In the genomic region with DNA sequence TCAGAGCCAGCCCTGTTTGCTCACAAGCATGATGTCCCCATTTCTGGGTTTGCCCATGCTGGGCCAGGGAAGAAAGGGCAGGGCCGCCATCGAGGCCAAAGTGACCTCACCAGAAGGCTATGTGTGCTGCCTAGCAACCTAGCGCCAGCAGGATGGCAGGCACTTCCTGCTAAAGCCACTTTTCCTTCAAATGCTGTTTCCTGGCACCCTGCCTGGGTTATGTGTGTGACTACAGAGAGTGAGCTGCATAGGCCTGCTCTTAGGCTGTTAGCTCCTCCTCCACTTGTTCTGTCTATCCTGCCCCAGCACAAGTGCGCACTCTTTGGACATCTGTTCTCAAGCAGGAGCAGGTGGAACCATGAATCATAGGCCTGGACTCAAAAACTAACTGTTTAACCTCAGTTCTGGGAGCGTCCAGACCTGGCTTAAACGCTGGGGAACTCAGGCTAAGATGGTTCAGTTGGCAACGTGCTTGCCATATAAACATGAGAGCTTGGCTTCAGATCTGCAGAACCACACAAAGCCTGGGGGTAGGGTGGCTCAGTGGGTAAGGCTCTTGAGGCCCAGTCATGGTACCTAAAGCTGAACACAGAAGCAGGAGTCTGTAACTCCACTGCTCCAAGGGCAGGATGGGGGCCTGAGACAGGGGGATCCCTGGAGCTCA, we compare ENCODE assay signal across 8 mouse cellular contexts. TPM values are rescaled to one million over a fixed set of nuclear protein-coding genes. Genes with fewer than 3 reads are reported as not detected.
DNase-seq lines count a peak whose midpoint lies in the region; ATAC-seq and TF ChIP-seq lines count a peak whose summit lies in the region.

No protein-coding gene starts in this region.

- H3K4me1 ChIP-seq in forebrain, postnatal 0 days (ENCODE audit: insufficient read depth), result no peaks in the 10 kb centered on the region
- peaks cover 24% of the 10 kb centered on the region for H3K4me1 ChIP-seq in liver, embryonic 15.5 days (replicated peaks)

- peak; percentile 88 for ATAC-seq in forebrain, postnatal 0 days
- peak; percentile 34; the same call in 1 of the 2 replicates for ATAC-seq in liver, embryonic 15.5 days (ENCODE audit: insufficient read depth)

- TF ChIP-seq CTCF in forebrain, postnatal 0 days (IDR thresholded peaks at IDR 0.05; ENCODE audit: low read depth), result no peak

- intact Hi-C loops in heart, postnatal 25 days (cut with DNase I), result loop anchor here (2.0 kb wide), 2 partner anchors 52 to 80 kb away; a partner anchor contains a TSS

- no peak overlapping the region for H3K9ac ChIP-seq in forebrain, postnatal 0 days
- H3K9ac ChIP-seq in liver, embryonic 15.5 days, result no peak overlapping the region

- H3K36me3 ChIP-seq in forebrain, postnatal 0 days (ENCODE audit: insufficient read depth), result no peaks in the 10 kb centered on the region; the same call in 1 of the 2 replicates
- no peaks in the 10 kb centered on the region for H3K36me3 ChIP-seq in liver, embryonic 15.5 days (replicated peaks)

- no peak overlapping the region for H3K4me3 ChIP-seq in forebrain, postnatal 0 days (ENCODE audit: low read depth, low read length)
- no peak overlapping the region for H3K4me3 ChIP-seq in liver, embryonic 15.5 days (replicated peaks)

- 0 out of 2 replicates have a peak, but pooled peaks cover 5% of the 10 kb centered on the region for H3K9me3 ChIP-seq in forebrain, postnatal 0 days (ENCODE audit: low read length)
- H3K9me3 ChIP-seq in liver, embryonic 15.5 days (replicated peaks), result no peaks in the 10 kb centered on the region

- 20% methylated on average over 7 of the region's 7 CpGs for WGBS in forebrain, postnatal 0 days
- WGBS in large intestine, adult 2 months, result 3% methylated on average over 7 of the region's 7 CpGs
- 39% methylated on average over 7 of the region's 7 CpGs for WGBS in liver, embryonic 15.5 days (ENCODE audit: insufficient replicate concordance)

- peaks cover 24% of the 10 kb centered on the region for H3K27me3 ChIP-seq in forebrain, postnatal 0 days (ENCODE audit: insufficient read depth, low read length)
- peaks cover 37% of the 10 kb centered on the region for H3K27me3 ChIP-seq in liver, embryonic 15.5 days

- peak overlapping the region; percentile 47 for H3K27ac ChIP-seq in forebrain, postnatal 0 days (ENCODE audit: low read depth, low read length)
- peak overlapping the region; percentile 77 for H3K27ac ChIP-seq in liver, embryonic 15.5 days (replicated peaks)

- peak; percentile 98 for DNase-seq in MN1 (ENCODE audit: low spot score)
- peak; percentile 35 for DNase-seq in cerebellum, adult 11-12 months
- peak; percentile 81 for DNase-seq in forebrain, postnatal 0 days
- DNase-seq in heart, postnatal 25 days (ENCODE audit: low spot score), result peak; percentile 80
- peak; percentile 99 for DNase-seq in large intestine, adult 2 months (ENCODE audit: low read depth, low spot score)
- DNase-seq in ovary, postnatal 14 days (ENCODE audit: low spot score), result peak; percentile 77
- DNase-seq in yolk sac, embryonic 10.5 days (ENCODE audit: low spot score), result peak; percentile 45

- no peak overlapping the region for H3K4me2 ChIP-seq in forebrain, postnatal 0 days (ENCODE audit: low read depth)
- H3K4me2 ChIP-seq in liver, embryonic 15.5 days, result no peak overlapping the region

RNA-seq across cellular contexts. Expression of a gene that starts 19.0 kb away (rescaled TPM):
- 1.5 and 2.3 TPM in 2 replicates for total RNA-seq in forebrain, postnatal 0 days (2014; rRNA removed)
- polyA plus RNA-seq in forebrain, postnatal 0 days (2015; fragmentation: Nextera tagmentation; extraction: Ambion mirVana), result 0.49 and 1.1 TPM in 2 replicates
- total RNA-seq in heart, postnatal 25 days (2021), result under 1 TPM; 0.75 to 0.98 TPM
- 6.9 and 8.5 TPM in 2 replicates for polyA plus RNA-seq in large intestine, adult 2 months (2012; rRNA removed)
- polyA plus RNA-seq in liver, embryonic 15.5 days (2015; fragmentation: Nextera tagmentation; extraction: Ambion mirVana), result 0.08 and 0.12 TPM in 2 replicates

RNA-seq across cellular contexts. Expression of a gene that starts 20.0 kb away (rescaled TPM):
- total RNA-seq in forebrain, postnatal 0 days (2014; rRNA removed), result 89.4 and 108 TPM in 2 replicates
- 43.8 and 58.2 TPM in 2 replicates for polyA plus RNA-seq in forebrain, postnatal 0 days (2015; fragmentation: Nextera tagmentation; extraction: Ambion mirVana)
- total RNA-seq in heart, postnatal 25 days (2021), result 100 to 1,000 TPM; 123 to 137 TPM
- polyA plus RNA-seq in large intestine, adult 2 months (2012; rRNA removed), result 86.6 and 168 TPM in 2 replicates
- 32.5 and 41.8 TPM in 2 replicates for polyA plus RNA-seq in liver, embryonic 15.5 days (2015; fragmentation: Nextera tagmentation; extraction: Ambion mirVana)

RNA-seq across cellular contexts. Expression of a gene that starts 20.2 kb away (rescaled TPM):
- total RNA-seq in forebrain, postnatal 0 days (2014; rRNA removed), result 62.8 and 65.6 TPM in 2 replicates
- polyA plus RNA-seq in forebrain, postnatal 0 days (2015; fragmentation: Nextera tagmentation; extraction: Ambion mirVana), result 92.8 and 104 TPM in 2 replicates
- total RNA-seq in heart, postnatal 25 days (2021), result 10 to 100 TPM; 15.5 to 19.3 TPM
- 52.3 and 55.4 TPM in 2 replicates for polyA plus RNA-seq in large intestine, adult 2 months (2012; rRNA removed)
- polyA plus RNA-seq in liver, embryonic 15.5 days (2015; fragmentation: Nextera tagmentation; extraction: Ambion mirVana), result 27.5 and 33.1 TPM in 2 replicates

RNA-seq across cellular contexts. Expression of a gene that starts 50.9 kb away (rescaled TPM):
- total RNA-seq in forebrain, postnatal 0 days (2014; rRNA removed), result 97.9 and 108 TPM in 2 replicates
- 23.2 and 38.2 TPM in 2 replicates for polyA plus RNA-seq in forebrain, postnatal 0 days (2015; fragmentation: Nextera tagmentation; extraction: Ambion mirVana)
- 10 to 100 TPM; 16.1 to 17.2 TPM for total RNA-seq in heart, postnatal 25 days (2021)
- polyA plus RNA-seq in large intestine, adult 2 months (2012; rRNA removed), result 7.6 and 10.4 TPM in 2 replicates
- polyA plus RNA-seq in liver, embryonic 15.5 days (2015; fragmentation: Nextera tagmentation; extraction: Ambion mirVana), result 6.1 and 7.5 TPM in 2 replicates

RNA-seq across cellular contexts. Expression of a gene that starts 55.1 kb away (rescaled TPM):
- total RNA-seq in forebrain, postnatal 0 days (2014; rRNA removed), result 18.5 and 24.5 TPM in 2 replicates
- polyA plus RNA-seq in forebrain, postnatal 0 days (2015; fragmentation: Nextera tagmentation; extraction: Ambion mirVana), result 42.4 and 51.3 TPM in 2 replicates
- total RNA-seq in heart, postnatal 25 days (2021), result 10 to 100 TPM; 61.9 to 62.9 TPM
- polyA plus RNA-seq in large intestine, adult 2 months (2012; rRNA removed), result 64.2 and 66.9 TPM in 2 replicates
- polyA plus RNA-seq in liver, embryonic 15.5 days (2015; fragmentation: Nextera tagmentation; extraction: Ambion mirVana), result 37.2 and 40.2 TPM in 2 replicates

Comparison
In these comparisons a context has a peak if more than half of its experiments do, and no peak if none do; other contexts are left out.
1. DNase-seq: peak in every context shown above with its lines; median percentile 99 in large intestine, adult 2 months; 98 in MN1; 81 in forebrain, postnatal 0 days; 80 in heart, postnatal 25 days; 77 in ovary, postnatal 14 days; 45 in yolk sac, embryonic 10.5 days; 35 in cerebellum, adult 11-12 months.